Comparison of ENCODE assay signal across 8 mouse cellular contexts in genomic region chr3:67352128-67352762, GRCm38 (mm10). TPM values are rescaled to one million over a fixed set of nuclear protein-coding genes. Genes with fewer than 3 reads are reported as not detected.
A peak's percentile ranks its signal among the peaks of the same experiment; 100 is the strongest.
DNase-seq lines count a peak whose midpoint lies in the region; ATAC-seq and TF ChIP-seq lines count a peak whose summit lies in the region.

No protein-coding gene starts in this region.

- H3K9ac ChIP-seq in liver, embryonic 11.5 days (ENCODE audit: low read depth, low read length), result no peak overlapping the region
- no peak overlapping the region for H3K9ac ChIP-seq in liver, postnatal 0 days (replicated peaks)

- H3K27ac ChIP-seq in liver, embryonic 11.5 days (ENCODE audit: low read depth, low read length), result no peak overlapping the region
- H3K27ac ChIP-seq in liver, postnatal 0 days (ENCODE audit: low read depth), result no peak overlapping the region

- H3K27me3 ChIP-seq in liver, embryonic 11.5 days (replicated peaks; ENCODE audit: control insufficient read depth, insufficient read depth, low read length), result no peaks in the 10 kb centered on the region
- H3K27me3 ChIP-seq in liver, postnatal 0 days (ENCODE audit: insufficient read depth, low read length), result no peaks in the 10 kb centered on the region

- no peak overlapping the region for H3K4me2 ChIP-seq in liver, embryonic 11.5 days
- H3K4me2 ChIP-seq in liver, postnatal 0 days (ENCODE audit: low read depth, low read length), result no peak overlapping the region

- H3K4me1 ChIP-seq in liver, embryonic 11.5 days (replicated peaks; ENCODE audit: control insufficient read depth, insufficient read depth, low read length), result no peaks in the 10 kb centered on the region
- H3K4me1 ChIP-seq in liver, postnatal 0 days (ENCODE audit: insufficient read depth), result no peaks in the 10 kb centered on the region

- H3K36me3 ChIP-seq in liver, embryonic 11.5 days (ENCODE audit: control insufficient read depth, insufficient read depth, low read length), result peaks cover 2% of the 10 kb centered on the region; the same call in 1 of the 2 replicates
- H3K36me3 ChIP-seq in liver, postnatal 0 days (replicated peaks; ENCODE audit: insufficient read depth, low read length), result peaks cover 7% of the 10 kb centered on the region; the same call in 1 of the 2 replicates

- ATAC-seq in liver, embryonic 11.5 days (replicated peaks; ENCODE audit: low FRiP score), result no peak; the same call in 1 of the 2 replicates
- no peak for ATAC-seq in liver, postnatal 0 days
- no peak; the same call in 1 of the 2 replicates for ATAC-seq in megakaryocyte-erythroid progenitor cell, adult 5-6 weeks (replicated peaks; ENCODE audit: low FRiP score, low TSS enrichment, poor library complexity, severe bottlenecking)

- peaks cover 3% of the 10 kb centered on the region; the same call in 1 of the 2 replicates for H3K9me3 ChIP-seq in liver, embryonic 11.5 days (ENCODE audit: control insufficient read depth, low read length)
- no peaks in the 10 kb centered on the region for H3K9me3 ChIP-seq in liver, postnatal 0 days (ENCODE audit: low read length)

- no peak for TF ChIP-seq EP300 in liver, postnatal 0 days (IDR thresholded peaks at IDR 0.05; ENCODE audit: low read depth)

- 2% methylated on average over 3 of the region's 5 CpGs for WGBS in liver, embryonic 11.5 days
- WGBS in liver, postnatal 0 days (ENCODE audit: insufficient replicate concordance), result 42% methylated on average over 4 of the region's 5 CpGs

- peak; percentile 36 for DNase-seq in liver
- DNase-seq in liver, embryonic 11.5 days (ENCODE audit: low spot score), result no peak
- peak; percentile 24 for DNase-seq in T-cell, adult 2 months (ENCODE audit: low spot score)
- peak; percentile 73 for DNase-seq in embryo, embryonic 10 days (ENCODE audit: low spot score)
- peak; percentile 72 for DNase-seq in induced T-regulatory cell, adult 2 months (ENCODE audit: low read depth)
- peak; percentile 44 for DNase-seq in liver, postnatal 0 days
- DNase-seq in retina, embryonic 14.5 days (ENCODE audit: low spot score), result peak; percentile 86

- H3K4me3 ChIP-seq in liver, embryonic 11.5 days (ENCODE audit: low read depth, low read length), result no peak overlapping the region
- H3K4me3 ChIP-seq in liver, postnatal 0 days (ENCODE audit: low read depth, low read length), result no peak overlapping the region

- peak; percentile 83 for TF ChIP-seq CTCF in liver, postnatal 0 days (IDR thresholded peaks at IDR 0.05; ENCODE audit: low read depth)

RNA-seq across cellular contexts. Expression of gene Mlf1, which starts 21.7 kb away (rescaled TPM):
- polyA plus RNA-seq in liver, embryonic 11.5 days (2014; fragmentation: Nextera tagmentation; extraction: Ambion mirVana), result 4.8 and 5.6 TPM in 2 replicates
- 1.2 and 4.0 TPM in 2 replicates for polyA plus RNA-seq in liver, postnatal 0 days (2015; fragmentation: Nextera tagmentation; extraction: Ambion mirVana)
- total RNA-seq in megakaryocyte-erythroid progenitor cell, adult 5-6 weeks (2014; fragmentation: Nextera tagmentation), result not detected in 2 replicates
- not detected in 2 replicates for total RNA-seq in megakaryocyte-erythroid progenitor cell, adult 5-6 weeks (2017)

RNA-seq across cellular contexts. Expression of gene Gm17402, which starts 22.7 kb away (rescaled TPM):
- polyA plus RNA-seq in liver, embryonic 11.5 days (2014; fragmentation: Nextera tagmentation; extraction: Ambion mirVana), result not detected in 2 replicates
- polyA plus RNA-seq in liver, postnatal 0 days (2015; fragmentation: Nextera tagmentation; extraction: Ambion mirVana), result not detected in 2 replicates
- total RNA-seq in megakaryocyte-erythroid progenitor cell, adult 5-6 weeks (2014; fragmentation: Nextera tagmentation), result not detected in 2 replicates
- not detected in 2 replicates for total RNA-seq in megakaryocyte-erythroid progenitor cell, adult 5-6 weeks (2017)
